Mouse (Mus musculus) neural tube, embryonic 11.5 days (tissue): ENCODE measurements at regions not wholly inside any gene's neighbourhood (a gene's known extent, or its start where the extent isn't known, plus 50 kb on each side); places are given as distances from the start of the nearest gene placed in this dataset.

Source experiments
- ATAC-seq: fragments of 200-750 bp; cut with Nextera tagmentation; 2 replicates; pipeline ENCODE4 v1.8.0; 2017; ENCODE audit warnings: moderate number of reproducible peaks, mild to moderate bottlenecking, moderate TSS enrichment, moderate library complexity; ENCODE audit not compliant: insufficient read depth, low FRiP score, low TSS enrichment
- DNase-seq: peaks from one replicate; pipeline ENCODE4 v3.0.0-alpha.2; 2015; ENCODE audit warnings: low spot score
- H3K27ac ChIP-seq: fragments of 300-500 bp; sonication (generic); 2 replicates; pipeline ENCODE4 v1.5.1; 2014; ENCODE audit warnings: low read depth, mild to moderate bottlenecking, low read length
- H3K27me3 ChIP-seq: fragments of 300-500 bp; sonication (generic); 2 replicates; pipeline ENCODE4 v1.6.1; 2014; ENCODE audit warnings: mild to moderate bottlenecking, low read length, mixed read lengths; ENCODE audit not compliant: control insufficient read depth, insufficient read depth
- H3K36me3 ChIP-seq: fragments of 300-500 bp; sonication (generic); 2 replicates; pipeline ENCODE4 v1.6.1; 2014; ENCODE audit warnings: mild to moderate bottlenecking, low read length, moderate library complexity, mixed read lengths; ENCODE audit not compliant: control insufficient read depth, insufficient read depth
- H3K4me1 ChIP-seq: fragments of 300-500 bp; sonication (generic); 2 replicates; pipeline ENCODE4 v1.6.1; 2014; ENCODE audit warnings: low read length, mixed read lengths; ENCODE audit not compliant: control insufficient read depth, insufficient read depth
- H3K4me2 ChIP-seq: fragments of 300-500 bp; sonication (generic); 2 replicates; pipeline ENCODE4 v1.6.1; 2014; ENCODE audit warnings: low read depth, mild to moderate bottlenecking, moderate library complexity
- H3K4me3 ChIP-seq: fragments of 300-500 bp; sonication (generic); 2 replicates; pipeline ENCODE4 v1.5.1; 2014; ENCODE audit warnings: low read depth, low read length
- H3K9ac ChIP-seq: fragments of 300-500 bp; sonication (generic); 2 replicates; pipeline ENCODE4 v1.6.1; 2014; ENCODE audit warnings: mild to moderate bottlenecking, low read length
- H3K9me3 ChIP-seq: fragments of 300-500 bp; sonication (generic); 2 replicates; pipeline ENCODE4 v1.6.1; 2016; ENCODE audit warnings: low read length; ENCODE audit not compliant: control insufficient read depth
- WGBS: fragments of 180-500 bp; shearing (Covaris S2); extraction: QIAGEN DNeasy Blood & Tissue Kit; methylation state at CpG from one replicate; pipeline ENCODE4 v1.1.7; 2014; 5-methylcytosine and 5-hydroxymethylcytosine counted together

DNA sequence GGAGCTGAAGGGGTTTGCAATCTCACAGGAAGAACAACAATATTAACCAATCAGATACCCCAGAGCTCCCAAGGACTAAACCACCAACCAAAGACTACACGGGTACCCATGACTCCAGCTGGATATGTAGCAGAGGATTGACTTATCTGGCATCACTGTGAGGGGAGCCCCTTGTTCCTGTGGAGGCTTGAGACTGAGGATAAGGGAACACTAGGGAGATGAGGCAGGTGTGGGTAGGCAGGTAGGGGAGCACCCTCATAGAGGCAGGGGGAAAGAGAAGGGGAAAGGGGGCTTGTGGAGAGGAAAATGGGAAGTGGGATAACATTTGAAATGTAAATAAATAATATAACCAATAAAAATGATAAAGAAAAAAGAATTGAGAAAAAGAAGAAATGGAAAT lies 134.8 kb downstream of the G6pd2 start:
- Histone ChIP-seq H3K9ac (no peak overlapping the region), H3K9me3 (no peaks in the 10 kb centered on the region), H3K4me1 (no peaks in the 10 kb centered on the region), H3K4me2 (no peak overlapping the region), H3K27ac (no peak overlapping the region), H3K36me3 (no peaks in the 10 kb centered on the region), H3K4me3 (no peak overlapping the region), H3K27me3 (no peaks in the 10 kb centered on the region)
- ATAC-seq = no peak
- DNase-seq = no peak
- WGBS = 84% methylated on average over 1 of the region's 1 CpGs

GRCm38 (mm10) chr5:61985211-61985610 lies 176.6 kb downstream of the G6pd2 start:
- Histone ChIP-seq H3K36me3 (no peaks in the 10 kb centered on the region), H3K27me3 (no peaks in the 10 kb centered on the region), H3K4me1 (no peaks in the 10 kb centered on the region), H3K9me3 (no peaks in the 10 kb centered on the region), H3K9ac (no peak overlapping the region), H3K4me2 (no peak overlapping the region), H3K27ac (no peak overlapping the region), H3K4me3 (no peak overlapping the region)
- no peak for DNase-seq
- no peak for ATAC-seq
- 59% methylated on average over 1 of the region's 1 CpGs for WGBS

GRCm38 (mm10) chr5:62019506-62019905 lies 210.9 kb downstream of the G6pd2 start:
- H3K27ac ChIP-seq = no peak overlapping the region
- ATAC-seq (no peak), DNase-seq (no peak)
- 89% methylated on average over 4 of the region's 4 CpGs for WGBS
- H3K36me3 ChIP-seq = no peaks in the 10 kb centered on the region
- no peaks in the 10 kb centered on the region for H3K4me1 ChIP-seq
- H3K4me2 ChIP-seq = no peak overlapping the region
- no peak overlapping the region for H3K4me3 ChIP-seq
- H3K9me3 ChIP-seq = no peaks in the 10 kb centered on the region
- no peak overlapping the region for H3K9ac ChIP-seq
- H3K27me3 ChIP-seq = no peaks in the 10 kb centered on the region

GRCm38 (mm10) chr5:62020260-62020659 lies 211.6 kb downstream of the G6pd2 start:
- DNase-seq = no peak
- ATAC-seq = no peak
- H3K9me3 ChIP-seq = no peaks in the 10 kb centered on the region
- no peaks in the 10 kb centered on the region for H3K36me3 ChIP-seq
- no peak overlapping the region for H3K9ac ChIP-seq
- no peak overlapping the region for H3K4me2 ChIP-seq
- H3K27me3 ChIP-seq = no peaks in the 10 kb centered on the region
- no peak overlapping the region for H3K27ac ChIP-seq
- no peaks in the 10 kb centered on the region for H3K4me1 ChIP-seq
- no peak overlapping the region for H3K4me3 ChIP-seq

DNA sequence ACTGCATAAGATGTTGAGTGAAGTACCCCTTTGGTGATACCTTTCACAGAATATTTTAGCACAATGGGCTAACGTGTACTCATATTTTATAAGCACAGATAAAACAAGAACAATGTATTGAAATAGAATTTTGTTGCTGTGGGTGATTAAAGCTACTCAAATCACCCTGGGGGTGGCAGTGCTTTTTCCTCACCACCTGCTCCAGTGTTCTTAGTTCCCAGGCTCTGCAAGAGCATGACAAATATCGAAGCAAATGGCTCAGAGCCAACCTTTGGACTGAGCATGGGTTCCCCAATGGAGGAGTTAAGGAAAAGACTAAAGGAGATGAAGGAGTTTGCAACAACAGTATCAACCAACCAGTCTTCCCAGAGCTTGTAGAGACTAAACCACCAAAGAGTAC lies 232.9 kb downstream of the G6pd2 start:
- Histone ChIP-seq H3K4me2 (no peak overlapping the region), H3K4me3 (no peak overlapping the region), H3K36me3 (no peaks in the 10 kb centered on the region), H3K9me3 (no peaks in the 10 kb centered on the region), H3K27ac (no peak overlapping the region), H3K27me3 (no peaks in the 10 kb centered on the region), H3K4me1 (no peaks in the 10 kb centered on the region), H3K9ac (no peak overlapping the region)
- no peak for DNase-seq
- ATAC-seq = no peak
- 90% methylated on average over 2 of the region's 2 CpGs for WGBS

GRCm38 (mm10) chr5:62043678-62044077 lies 235.1 kb downstream of the G6pd2 start:
- Histone ChIP-seq H3K9ac (no peak overlapping the region), H3K27ac (no peak overlapping the region), H3K4me3 (no peak overlapping the region), H3K9me3 (no peaks in the 10 kb centered on the region), H3K27me3 (no peaks in the 10 kb centered on the region), H3K4me2 (no peak overlapping the region), H3K36me3 (no peaks in the 10 kb centered on the region), H3K4me1 (no peaks in the 10 kb centered on the region)
- DNase-seq (no peak), ATAC-seq (no peak)
- 73% methylated on average over 2 of the region's 2 CpGs for WGBS

GRCm38 (mm10) chr5:62078998-62079397 lies 270.4 kb downstream of the G6pd2 start:
- Histone ChIP-seq H3K4me1 (no peaks in the 10 kb centered on the region), H3K9ac (no peak overlapping the region), H3K27ac (no peak overlapping the region), H3K4me3 (no peak overlapping the region), H3K4me2 (no peak overlapping the region), H3K9me3 (no peaks in the 10 kb centered on the region), H3K27me3 (no peaks in the 10 kb centered on the region), H3K36me3 (no peaks in the 10 kb centered on the region)
- no peak for DNase-seq
- ATAC-seq = no peak

- no peak for DNase-seq
- no peaks in the 10 kb centered on the region for H3K27me3 ChIP-seq
- ATAC-seq = no peak
- no peaks in the 10 kb centered on the region for H3K36me3 ChIP-seq
- H3K9me3 ChIP-seq = no peaks in the 10 kb centered on the region
- H3K9ac ChIP-seq = no peak overlapping the region
- WGBS = 98% methylated on average over 1 of the region's 1 CpGs
- H3K4me1 ChIP-seq = no peaks in the 10 kb centered on the region
- H3K27ac ChIP-seq = no peak overlapping the region
- no peak overlapping the region for H3K4me3 ChIP-seq
- H3K4me2 ChIP-seq = no peak overlapping the region
These were observed 280.9 kb downstream of the G6pd2 start for GRCm38 (mm10) chr5:62089538-62089937.

DNA sequence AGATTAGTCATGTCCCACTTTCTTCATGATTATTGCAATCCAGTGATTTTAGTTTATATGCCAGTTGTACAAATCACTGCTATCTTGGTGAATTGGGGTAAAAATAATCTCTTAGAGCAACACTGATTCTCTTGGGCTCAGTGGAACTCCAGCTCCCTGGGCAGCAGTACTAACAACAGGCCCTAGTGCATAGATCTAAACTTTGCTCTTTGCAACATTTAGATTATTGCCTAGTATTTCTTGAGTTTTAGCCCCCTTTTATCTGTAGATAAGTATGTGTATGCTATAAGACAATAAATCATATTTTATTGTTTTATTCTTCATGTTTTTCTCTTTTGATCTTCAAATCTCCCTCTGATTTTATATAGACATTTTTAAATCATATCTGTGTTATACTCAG lies 287.4 kb downstream of the G6pd2 start:
- H3K27ac ChIP-seq = no peak overlapping the region
- H3K4me2 ChIP-seq = no peak overlapping the region
- no peaks in the 10 kb centered on the region for H3K36me3 ChIP-seq
- DNase-seq = no peak
- H3K9me3 ChIP-seq = no peaks in the 10 kb centered on the region
- no peak for ATAC-seq
- H3K4me1 ChIP-seq = no peaks in the 10 kb centered on the region
- no peak overlapping the region for H3K4me3 ChIP-seq
- H3K27me3 ChIP-seq = no peaks in the 10 kb centered on the region
- H3K9ac ChIP-seq = no peak overlapping the region
